Mouse (Mus musculus) CH12.LX (cell line): ENCODE measurements around the gene Nrg3. TPM values are rescaled to one million over a fixed set of nuclear protein-coding genes. Genes with fewer than 3 reads are reported as not detected.

ENCODE experiments used
- DNase-seq: peaks from one replicate; pipeline ENCODE4 v3.0.0-alpha.2; 2013; ENCODE audit errors: extremely low read depth
- H3K27ac ChIP-seq: 2 replicates; pipeline ENCODE4 v1.5.1; 2012; ENCODE audit warnings: low read depth, mild to moderate bottlenecking, control low read depth, moderate library complexity; ENCODE audit not compliant: insufficient read depth
- H3K27me3 ChIP-seq: replicated peaks from 2 replicates; pipeline ENCODE3; 2012; ENCODE audit warnings: inconsistent platforms
- H3K36me3 ChIP-seq, 2 experiments: replicated peaks in 1 of 2; 2 replicates each; pipeline versions ENCODE3 to v1.6.1; 2012; ENCODE audit warnings: inconsistent platforms in 1 of 2, low read length in 1 of 2, mild to moderate bottlenecking in 1 of 2, mixed read lengths in 1 of 2, moderate library complexity in 1 of 2; ENCODE audit not compliant: control insufficient read depth in 1 of 2, insufficient read depth in 1 of 2
- H3K4me1 ChIP-seq, 2 experiments: 2 replicates each; pipeline ENCODE4 v1.6.1; 2012; ENCODE audit warnings: inconsistent platforms in 1 of 2, moderate library complexity in 1 of 2; ENCODE audit not compliant: insufficient read depth in 2 of 2, control insufficient read depth in 1 of 2
- H3K4me2 ChIP-seq: 2 replicates; pipeline ENCODE4 v1.6.1; 2012; ENCODE audit warnings: low read depth, mild to moderate bottlenecking, control low read depth; ENCODE audit not compliant: poor library complexity, insufficient read depth, severe bottlenecking
- H3K4me3 ChIP-seq, 3 experiments: fragments of 150-350 bp in 1 of 3; sonication (generic) in 1 of 3; replicated peaks in 1 of 3; 2 replicates each; pipeline versions ENCODE3 to v1.5.1; 2011 to 2012; ENCODE audit warnings: low read depth in 2 of 3, low read length in 2 of 3, mild to moderate bottlenecking in 2 of 3, moderate library complexity in 2 of 3, control low read depth in 1 of 3, improper control_type of control experiment in 1 of 3, inconsistent platforms in 1 of 3, mixed read lengths in 1 of 3; ENCODE audit not compliant: poor library complexity in 1 of 3
- H3K79me2 ChIP-seq: replicated peaks from 2 replicates; pipeline ENCODE4 v1.6.1; 2012; ENCODE audit warnings: mild to moderate bottlenecking, moderate library complexity; ENCODE audit not compliant: control insufficient read depth, poor library complexity, insufficient read depth, severe bottlenecking; ENCODE audit errors: extremely low read depth
- H3K9ac ChIP-seq: 2 replicates; pipeline ENCODE4 v1.6.1; 2012; ENCODE audit warnings: low read depth, mild to moderate bottlenecking, control low read depth, moderate library complexity; ENCODE audit not compliant: insufficient read depth
- H3K9me3 ChIP-seq: replicated peaks from 2 replicates; pipeline ENCODE3; 2012; ENCODE audit warnings: low read length, inconsistent platforms, mixed read lengths
- BHLHE40 ChIP-seq: IDR thresholded peaks from 2 replicates; pipeline ENCODE4 v1.6.1; 2011; ENCODE audit warnings: mild to moderate bottlenecking, low read depth, low read length, improper control_type of control experiment
- CHD2 ChIP-seq: IDR thresholded peaks from 2 replicates; pipeline ENCODE4 v1.6.1; 2011; ENCODE audit warnings: low read length, improper control_type of control experiment
- ELF1 ChIP-seq: IDR thresholded peaks from 2 replicates; pipeline ENCODE4 v1.6.1; 2014; ENCODE audit warnings: low read depth, mild to moderate bottlenecking, inconsistent platforms, low read length, improper control_type of control experiment
- ETS1 ChIP-seq: conservative IDR thresholded peaks from 2 replicates; pipeline ENCODE4 v1.6.1; 2012; ENCODE audit warnings: low read depth, mild to moderate bottlenecking, inconsistent platforms, low read length, improper control_type of control experiment, moderate library complexity
- GABPA ChIP-seq: IDR thresholded peaks from 2 replicates; pipeline ENCODE4 v1.6.1; 2012; ENCODE audit warnings: low read depth, low read length, improper control_type of control experiment, inconsistent platforms; ENCODE audit not compliant: insufficient replicate concordance
- HCFC1 ChIP-seq: IDR thresholded peaks from 2 replicates; pipeline ENCODE4 v1.6.1; 2012; ENCODE audit warnings: low read depth, mild to moderate bottlenecking, inconsistent platforms, low read length, improper control_type of control experiment
- IRF4 ChIP-seq: IDR thresholded peaks from 2 replicates; pipeline ENCODE4 v1.6.1; 2014; ENCODE audit warnings: low read depth, mild to moderate bottlenecking, inconsistent platforms, low read length, improper control_type of control experiment
- KAT2A ChIP-seq: IDR thresholded peaks from 2 replicates; pipeline ENCODE4 v1.6.1; 2012; ENCODE audit warnings: low read length, improper control_type of control experiment, inconsistent platforms; ENCODE audit not compliant: insufficient replicate concordance
- MAX ChIP-seq: IDR thresholded peaks from 2 replicates; pipeline ENCODE4 v1.6.1; 2011; ENCODE audit warnings: low read length, improper control_type of control experiment
- MEF2A ChIP-seq: IDR thresholded peaks from 2 replicates; pipeline ENCODE4 v1.6.1; 2014; ENCODE audit warnings: low read depth, mild to moderate bottlenecking, inconsistent platforms, low read length, improper control_type of control experiment, borderline replicate concordance
- POLR2AphosphoS2 ChIP-seq: IDR thresholded peaks from 2 replicates; pipeline ENCODE4 v1.6.1; 2011; ENCODE audit warnings: low read depth, low read length, improper control_type of control experiment
- RAD21 ChIP-seq: IDR thresholded peaks from 2 replicates; pipeline ENCODE4 v1.6.1; 2011; ENCODE audit warnings: low read depth, mild to moderate bottlenecking, low read length, improper control_type of control experiment, moderate library complexity
- USF2 ChIP-seq: conservative IDR thresholded peaks from 2 replicates; pipeline ENCODE4 v1.6.1; 2011; ENCODE audit warnings: low read depth, low read length, improper control_type of control experiment
- ZKSCAN1 ChIP-seq: IDR thresholded peaks from 2 replicates; pipeline ENCODE4 v1.6.1; 2012; ENCODE audit warnings: low read depth, inconsistent platforms, low read length, improper control_type of control experiment, borderline replicate concordance
- ZNF384 ChIP-seq: IDR thresholded peaks from 2 replicates; pipeline ENCODE4 v1.6.1; 2012; ENCODE audit warnings: low read depth, low read length, improper control_type of control experiment, inconsistent platforms
- dilution Hi-C: fragments of 300-500 bp; cut with MboI; formaldehyde crosslinking; loops from 2 replicates; pipeline ENCODE4 v1.14.3; 2020; ENCODE audit warnings: low sequenced_read_pairs; ENCODE audit not compliant: extremely low pct_unique_long_range_greater_than_20kb, extremely low pct_ligation_motif_present
- in situ Hi-C: fragments of 300-500 bp; cut with MboI; formaldehyde crosslinking; loops from 3 replicates; pipeline ENCODE4 v1.14.3; 2019; ENCODE audit warnings: low sequenced_read_pairs, low pct_ligation_motif_present, low pct_unique_long_range_greater_than_20kb, mixed read lengths
- polyA plus RNA-seq: library from polyadenylated mRNA; unstranded; fragments of >175 nt; gene quantifications from 2 replicates; pipeline ENCODE4 v1.2.1, GENCODE M21; 2012; ENCODE audit warnings: low read depth; ENCODE audit not compliant: insufficient read length
- total RNA-seq, 2 experiments: library from RNA; depleted of rRNA; stranded (reverse); fragments of 300-350 nt in 1 of 2; fragments of >200 nt in 1 of 2; gene quantifications; 2 replicates each; pipeline ENCODE4 v1.2.3; 2012 to 2014

Gene Nrg3
- total and polyA plus RNA-seq, 3 experiments, result not detected

DNA sequence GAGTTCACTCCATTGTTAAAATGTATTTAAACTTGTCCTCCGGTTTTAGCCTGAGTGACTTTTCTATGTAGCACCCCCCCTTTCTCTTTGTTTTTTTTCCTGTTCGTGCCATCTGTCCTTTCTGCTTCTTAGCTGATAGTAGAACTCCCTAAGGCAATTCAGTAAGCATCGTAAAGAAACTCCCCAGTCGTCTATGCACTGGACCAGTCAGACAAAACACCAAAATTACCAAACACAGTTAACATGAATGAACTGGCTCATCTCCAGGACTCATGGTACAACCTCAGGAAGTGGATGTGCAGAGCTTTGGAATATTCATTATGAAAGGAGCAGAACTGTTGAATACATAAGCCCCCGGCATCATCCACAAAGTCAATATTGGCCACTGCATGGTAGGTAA is 429.5 kb downstream of the Nrg3 start:
- Histone ChIP-seq H3K79me2 (no peaks in the 10 kb centered on the region), H3K36me3 (no peaks in the 10 kb centered on the region), H3K27ac (no peak overlapping the region), H3K4me1 (no peaks in the 10 kb centered on the region), H3K9ac (no peak overlapping the region), H3K4me3 (no peak overlapping the region), H3K4me2 (no peak overlapping the region), H3K9me3 (peaks cover 26% of the 10 kb centered on the region), H3K27me3 (no peaks in the 10 kb centered on the region)
- in situ Hi-C loops (no loop called here), dilution Hi-C loops (no loop called here)
- TF ChIP-seq MEF2A (no peak), ZNF384 (no peak), ZKSCAN1 (no peak), RAD21 (no peak), ETS1 (no peak), MAX (no peak), ELF1 (no peak), POLR2AphosphoS2 (no peak), CHD2 (no peak), KAT2A (no peak), GABPA (no peak)
- no peak for DNase-seq

DNA sequence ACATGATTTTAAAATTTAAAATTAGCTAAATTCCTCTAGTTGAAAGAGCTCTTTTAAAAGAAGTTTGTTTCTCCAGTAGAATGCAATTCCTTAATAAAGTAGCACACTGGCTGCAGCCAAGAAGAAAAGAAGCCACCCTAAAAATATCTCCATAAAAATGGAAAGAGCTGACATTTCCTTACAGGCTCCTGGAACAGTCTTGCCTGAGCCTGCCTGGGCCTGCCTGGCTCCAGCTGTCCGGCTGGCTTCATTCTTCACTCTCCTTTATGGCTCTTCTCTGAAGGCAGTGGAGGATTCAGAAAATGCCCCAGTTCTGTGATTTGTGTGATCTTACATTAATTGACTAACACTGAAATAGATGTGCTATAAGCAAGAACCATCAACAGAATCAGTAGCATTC is 433.8 kb downstream of the Nrg3 start:
- dilution Hi-C loops (no loop called here), in situ Hi-C loops (no loop called here)
- no peak for DNase-seq
- Histone ChIP-seq H3K79me2 (no peaks in the 10 kb centered on the region), H3K4me2 (no peak overlapping the region), H3K36me3 (no peaks in the 10 kb centered on the region), H3K27me3 (no peaks in the 10 kb centered on the region), H3K9ac (no peak overlapping the region), H3K4me3 (no peak overlapping the region), H3K9me3 (peaks cover 26% of the 10 kb centered on the region), H3K27ac (no peak overlapping the region), H3K4me1 (no peaks in the 10 kb centered on the region)
- no peak for TF ChIP-seq KAT2A
- no peak for TF ChIP-seq IRF4
- TF ChIP-seq BHLHE40, result no peak
- TF ChIP-seq HCFC1, result no peak
- TF ChIP-seq ZKSCAN1, result no peak
- TF ChIP-seq USF2, result no peak
